8 mouse cellular contexts compared by ENCODE assay signal in genomic region chr15:12374916-12375315, GRCm38 (mm10). TPM values are rescaled to one million over a fixed set of nuclear protein-coding genes. Genes with fewer than 3 reads are reported as not detected.
A peak's percentile ranks its signal among the peaks of the same experiment; 100 is the strongest.
DNase-seq lines count a peak whose midpoint lies in the region; ATAC-seq and TF ChIP-seq lines count a peak whose summit lies in the region.

No protein-coding gene starts in this region.

- H3K36me3 ChIP-seq in E14TG2a.4 (ENCODE audit: insufficient read depth, low read length) = no peaks in the 10 kb centered on the region
- peaks cover 33% of the 10 kb centered on the region for H3K36me3 ChIP-seq in heart, postnatal 0 days (replicated peaks; ENCODE audit: control insufficient read depth, insufficient read depth, low read length)
- H3K36me3 ChIP-seq in liver, embryonic 14.5 days (replicated peaks; ENCODE audit: control insufficient read depth, insufficient read depth, low read depth) = no peaks in the 10 kb centered on the region

- DNase-seq in heart, adult 11 months = peak; percentile 92
- no peak for DNase-seq in heart, postnatal 14 days
- DNase-seq in heart, postnatal 0 days (ENCODE audit: low spot score) = no peak
- DNase-seq in liver, embryonic 14.5 days (ENCODE audit: low read depth in 3 of 3, low spot score in 3 of 3) = no peak
- DNase-seq in cerebellum, postnatal 36 days = no peak
- no peak for DNase-seq in layer of hippocampus, adult 9-11 months
- DNase-seq in cerebellum, adult 2 months = no peak

- no peak for TF ChIP-seq EP300 in heart, postnatal 0 days (IDR thresholded peaks at IDR 0.05; ENCODE audit: low read depth)
- no peak for TF ChIP-seq EP300 in liver, embryonic 14.5 days (IDR thresholded peaks at IDR 0.05; ENCODE audit: low read depth)

- H3K9ac ChIP-seq in heart, postnatal 0 days (replicated peaks; ENCODE audit: low read depth, low read length) = 0 out of 2 replicates have a peak overlapping the region, but pooled peaks have one; percentile 13
- no peak overlapping the region for H3K9ac ChIP-seq in liver, embryonic 14.5 days (replicated peaks)

- no peak for TF ChIP-seq CTCF in E14TG2a.4 (conservative IDR thresholded peaks at IDR 0.05; ENCODE audit: low read length)
- TF ChIP-seq CTCF in heart, postnatal 0 days (IDR thresholded peaks at IDR 0.05; ENCODE audit: low read depth) = no peak
- peak; percentile 9; the same call in 1 of the 2 replicates for TF ChIP-seq CTCF in liver, embryonic 14.5 days (IDR thresholded peaks at IDR 0.05; ENCODE audit: low read depth)
- no peak for TF ChIP-seq CTCF in cerebellum, adult 2 months (IDR thresholded peaks at IDR 0.05; ENCODE audit: borderline replicate concordance, insufficient read depth, low read depth, low read length)

- no peak for ATAC-seq in heart, postnatal 0 days (ENCODE audit: insufficient read depth, low read depth)
- no peak for ATAC-seq in liver, embryonic 14.5 days (ENCODE audit: insufficient read depth)

- H3K4me3 ChIP-seq in E14TG2a.4 (replicated peaks; ENCODE audit: low read length) = peak overlapping the region; percentile 76
- H3K4me3 ChIP-seq in heart, postnatal 0 days (ENCODE audit: low read depth, low read length) = peak overlapping the region; percentile 23
- peak overlapping the region in 1 of 2 experiments; percentile 51; a peak in 2 of 4 replicates for H3K4me3 ChIP-seq in liver, embryonic 14.5 days (ENCODE audit: insufficient read depth in 1 of 2, low read depth in 2 of 2, low read length in 2 of 2)
- no peak overlapping the region for H3K4me3 ChIP-seq in cerebellum, adult 2 months (replicated peaks; ENCODE audit: insufficient read depth, low read depth, low read length)

- H3K9me3 ChIP-seq in E14TG2a.4 (ENCODE audit: low read length) = peaks cover 6% of the 10 kb centered on the region; the same call in 1 of the 2 replicates
- no peaks in the 10 kb centered on the region for H3K9me3 ChIP-seq in heart, postnatal 0 days (replicated peaks; ENCODE audit: control insufficient read depth, low read length)
- no peaks in the 10 kb centered on the region for H3K9me3 ChIP-seq in liver, embryonic 14.5 days (ENCODE audit: control insufficient read depth, low read length)

- intact Hi-C loops in heart, postnatal 14 days (cut with DNase I) = loop anchor here (2.0 to 10.0 kb wide), 4 partner anchors 103 to 400 kb away; no protein-coding TSS in a partner anchor

- H3K27ac ChIP-seq in heart, postnatal 0 days (ENCODE audit: low read depth) = peak overlapping the region; percentile 66
- no peak overlapping the region for H3K27ac ChIP-seq in liver, embryonic 14.5 days
- H3K27ac ChIP-seq in cerebellum, adult 2 months (ENCODE audit: insufficient read depth, low read length) = no peak overlapping the region

- no peak for TF ChIP-seq POLR2A in cerebellum, adult 2 months (IDR thresholded peaks at IDR 0.05; ENCODE audit: borderline replicate concordance, insufficient read depth, low read length)

- peaks cover 39% of the 10 kb centered on the region for H3K27me3 ChIP-seq in E14TG2a.4 (ENCODE audit: insufficient read depth, low read length)
- H3K27me3 ChIP-seq in heart, postnatal 0 days (ENCODE audit: control insufficient read depth, insufficient read depth, low read length) = no peaks in the 10 kb centered on the region
- no peaks in the 10 kb centered on the region for H3K27me3 ChIP-seq in liver, embryonic 14.5 days (ENCODE audit: control insufficient read depth, insufficient read depth, low read length)
- H3K27me3 ChIP-seq in cerebellum, adult 2 months (ENCODE audit: control insufficient read depth, insufficient read depth, low read length) = no peaks in the 10 kb centered on the region

- peak overlapping the region; percentile 54 for H3K4me2 ChIP-seq in heart, postnatal 0 days (ENCODE audit: low read depth, low read length)
- H3K4me2 ChIP-seq in liver, embryonic 14.5 days (ENCODE audit: low read depth) = peak overlapping the region; percentile 80

- H3K4me1 ChIP-seq in E14TG2a.4 (replicated peaks; ENCODE audit: low read depth, low read length) = peaks cover 55% of the 10 kb centered on the region
- no peaks in the 10 kb centered on the region for H3K4me1 ChIP-seq in heart, postnatal 0 days (ENCODE audit: control insufficient read depth, insufficient read depth)
- H3K4me1 ChIP-seq in liver, embryonic 14.5 days (replicated peaks; ENCODE audit: control insufficient read depth in 2 of 2, insufficient read depth in 2 of 2, low read length in 1 of 2) = peaks cover 2 to 8% of the 10 kb centered on the region in 2 experiments; a peak in 3 of 4 replicates
- H3K4me1 ChIP-seq in cerebellum, adult 2 months (ENCODE audit: control insufficient read depth, insufficient read depth, low read length) = peaks cover 9% of the 10 kb centered on the region

- 65% methylated on average over 18 of the region's 18 CpGs for WGBS in heart, postnatal 0 days
- 56% methylated on average over 18 of the region's 18 CpGs for WGBS in liver, embryonic 14.5 days (ENCODE audit: insufficient replicate concordance)
- WGBS in cerebellum, adult 2 months = 65% methylated on average over 18 of the region's 18 CpGs

RNA-seq across cellular contexts. Expression of gene 1810049J17Rik, which starts 53.2 kb away (rescaled TPM):
- under 1 TPM in 1 of 2 experiments, not detected in 1; 0.56 TPM for total RNA-seq in heart, postnatal 14 days (2021)
- total RNA-seq in heart, postnatal 0 days (2014; rRNA removed; ENCODE audit: low replicate concordance) = not detected in 2 replicates
- polyA plus RNA-seq in heart, postnatal 0 days (2015; fragmentation: Nextera tagmentation; extraction: Ambion mirVana) = 0.44 and 1.1 TPM in 2 replicates
- polyA plus RNA-seq in liver, embryonic 14.5 days (2012; rRNA removed) = not detected in 2 replicates
- polyA plus RNA-seq in liver, embryonic 14.5 days (2014; fragmentation: Nextera tagmentation; extraction: Ambion mirVana) = 2.3 and 3.1 TPM in 2 replicates
- not detected in 2 replicates for polyA plus RNA-seq in cerebellum, adult 2 months (2012; rRNA removed)

RNA-seq across cellular contexts. Expression of gene Golph3, which starts 53.7 kb away (rescaled TPM):
- 10 to 100 TPM; 89.0 to 91.2 TPM for total RNA-seq in heart, postnatal 14 days (2021)
- 135 and 215 TPM in 2 replicates for total RNA-seq in heart, postnatal 0 days (2014; rRNA removed; ENCODE audit: low replicate concordance)
- 51.1 and 55.3 TPM in 2 replicates for polyA plus RNA-seq in heart, postnatal 0 days (2015; fragmentation: Nextera tagmentation; extraction: Ambion mirVana)
- 33.8 and 35.2 TPM in 2 replicates for polyA plus RNA-seq in liver, embryonic 14.5 days (2012; rRNA removed)
- 58.4 and 60.9 TPM in 2 replicates for polyA plus RNA-seq in liver, embryonic 14.5 days (2014; fragmentation: Nextera tagmentation; extraction: Ambion mirVana)
- polyA plus RNA-seq in cerebellum, adult 2 months (2012; rRNA removed) = 89.1 and 91.2 TPM in 2 replicates
